Mouse (Mus musculus) adrenal gland, postnatal 4 days (tissue): ENCODE results near the gene Ccne1. TPM values are rescaled to one million over a fixed set of nuclear protein-coding genes. Genes with fewer than 3 reads are reported as not detected.

ENCODE experiments used
- DNase-seq, 2 experiments: peaks; one replicate each; pipeline ENCODE4 v3.0.0; 2021 to 2022; ENCODE audit warnings: low spot score in 2 of 2, mixed read lengths in 2 of 2
- total RNA-seq, 2 experiments: library from RNA; stranded (reverse); gene quantifications; 2 replicates each; pipeline ENCODE4 v1.2.3; 2021

Ccne1 gene
- total RNA-seq, 2 experiments from 2014 or later: 16.3 to 17.5 TPM

DNA sequence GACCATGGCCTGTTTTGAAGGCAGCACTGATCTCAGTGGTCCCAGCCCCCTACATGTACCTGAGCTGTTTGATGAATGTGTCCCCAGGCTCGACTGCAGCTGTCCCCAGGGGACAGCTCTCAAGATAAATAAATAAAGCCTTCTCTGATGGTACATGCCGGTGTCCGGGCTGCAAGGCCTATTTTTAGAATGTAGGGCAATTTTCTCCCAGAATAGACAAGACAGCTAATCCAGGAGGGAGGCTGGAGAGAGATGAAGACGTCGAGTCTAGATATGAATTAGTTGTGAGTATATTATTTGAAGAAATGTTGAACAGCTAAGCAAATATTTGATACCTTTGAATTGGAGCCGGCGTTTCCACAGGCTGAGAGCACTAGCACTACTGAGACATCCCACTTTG is 48.2 kb downstream of the Ccne1 start:
- DNase-seq: no peak

DNA sequence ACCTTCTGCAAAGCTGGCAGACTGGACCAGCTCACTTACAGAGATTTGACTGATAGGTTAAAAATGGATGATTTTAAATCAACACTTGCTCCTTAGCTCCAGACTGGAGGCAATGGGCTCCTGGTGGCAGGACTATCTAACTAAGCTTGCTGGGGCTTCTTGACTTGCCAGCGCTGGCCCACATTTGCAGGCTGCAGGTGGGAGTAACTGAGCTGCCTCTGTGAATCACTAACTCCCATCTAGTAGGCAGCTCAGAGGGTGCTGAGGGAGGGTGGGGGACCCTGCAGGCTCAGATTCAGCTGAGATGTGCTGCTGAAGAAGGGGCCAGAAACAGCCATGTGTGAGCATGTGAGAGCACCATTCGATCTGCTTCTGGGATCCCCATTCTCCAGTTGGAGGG is 51.3 kb downstream of the Ccne1 start:
- no peak for DNase-seq

DNA sequence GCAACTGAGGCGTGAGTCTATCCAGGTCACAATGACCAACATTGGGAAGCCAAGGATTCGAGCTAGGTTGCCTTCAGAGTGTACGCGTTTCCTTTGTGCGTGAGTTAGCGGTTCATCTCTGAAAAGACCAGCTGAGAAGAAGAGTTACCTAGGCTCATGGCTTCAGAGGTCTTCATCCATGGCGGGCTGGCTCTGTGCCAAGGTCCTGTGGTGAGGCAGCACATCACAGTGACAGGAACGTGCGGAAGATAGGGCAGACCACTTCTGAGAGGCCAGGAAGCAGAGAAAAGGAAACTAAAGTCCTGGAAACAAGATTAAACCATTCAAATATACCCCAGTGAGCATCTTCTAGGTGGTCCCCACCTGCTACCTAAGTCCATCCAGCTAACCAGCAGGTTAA is 53.1 kb downstream of the Ccne1 start:
- no peak for DNase-seq

Other genes starting within 250 kb of the Ccne1 start
- 10 to 100 TPM; 63.4 to 75.1 TPM for gene Uri1, start 84.0 kb downstream of the Ccne1 start, total RNA-seq
- gene 1600014C10Rik, start 75.7 kb upstream of the Ccne1 start, total RNA-seq: 10 to 100 TPM; 22.0 to 36.5 TPM
- gene Plekhf1, start 120.5 kb upstream of the Ccne1 start, total RNA-seq: 1 to 10 TPM; 2.7 to 3.0 TPM
- 10 to 100 TPM; 58.8 to 62.7 TPM for gene Pop4, start 163.9 kb upstream of the Ccne1 start, total RNA-seq